Mouse (Mus musculus): ENCODE measurements around the gene Ncoa5. TPM values are rescaled to one million over a fixed set of nuclear protein-coding genes. Genes with fewer than 3 reads are reported as not detected.

Ncoa5 gene
- polyA plus RNA-seq, 1 experiment from 2014 or later: 36.0 TPM

- WGBS (ENCODE audit: insufficient replicate concordance): 38% methylated on average over 13 of the region's 13 CpGs
- Histone ChIP-seq H3K4me2 (no peak overlapping the region), H3K4me3 (ENCODE audit: low read depth, low read length) (no peak overlapping the region), H3K4me1 (ENCODE audit: control insufficient read depth, insufficient read depth, low read length) (peaks cover 5% of the 10 kb centered on the region; the same call in 1 of the 2 replicates), H3K27me3 (ENCODE audit: control insufficient read depth, insufficient read depth, low read length) (peaks cover 68% of the 10 kb centered on the region), H3K9ac (ENCODE audit: low read depth, low read length) (no peak overlapping the region), H3K36me3 (ENCODE audit: control insufficient read depth, insufficient read depth, low read length) (no peaks in the 10 kb centered on the region), H3K9me3 (replicated peaks; ENCODE audit: control insufficient read depth, low read length) (no peaks in the 10 kb centered on the region), H3K27ac (ENCODE audit: low read depth, low read length) (no peak overlapping the region)
- ATAC-seq (replicated peaks; ENCODE audit: insufficient number of reproducible peaks, low FRiP score, low TSS enrichment): no peak
Observed at GRCm38 (mm10) chr2:164952448-164952847, 82.2 kb downstream of the Ncoa5 start.

GRCm38 (mm10) chr2:164951745-164952144 is 82.9 kb downstream of the Ncoa5 start:
- no peak overlapping the region for H3K4me2 ChIP-seq
- no peaks in the 10 kb centered on the region for H3K9me3 ChIP-seq (replicated peaks; ENCODE audit: control insufficient read depth, low read length)
- H3K27me3 ChIP-seq (ENCODE audit: control insufficient read depth, insufficient read depth, low read length): peaks cover 75% of the 10 kb centered on the region
- peaks cover 5% of the 10 kb centered on the region; the same call in 1 of the 2 replicates for H3K4me1 ChIP-seq (ENCODE audit: control insufficient read depth, insufficient read depth, low read length)
- H3K4me3 ChIP-seq (ENCODE audit: low read depth, low read length): no peak overlapping the region
- no peaks in the 10 kb centered on the region for H3K36me3 ChIP-seq (ENCODE audit: control insufficient read depth, insufficient read depth, low read length)
- no peak for ATAC-seq (replicated peaks; ENCODE audit: insufficient number of reproducible peaks, low FRiP score, low TSS enrichment)
- WGBS (ENCODE audit: insufficient replicate concordance): 81% methylated on average over 4 of the region's 4 CpGs
- no peak overlapping the region for H3K9ac ChIP-seq (ENCODE audit: low read depth, low read length)
- no peak overlapping the region for H3K27ac ChIP-seq (ENCODE audit: low read depth, low read length)

GRCm38 (mm10) chr2:164950501-164950900 is 84.2 kb downstream of the Ncoa5 start:
- Histone ChIP-seq H3K27ac (ENCODE audit: low read depth, low read length) (no peak overlapping the region), H3K4me2 (no peak overlapping the region), H3K36me3 (ENCODE audit: control insufficient read depth, insufficient read depth, low read length) (no peaks in the 10 kb centered on the region), H3K9me3 (replicated peaks; ENCODE audit: control insufficient read depth, low read length) (no peaks in the 10 kb centered on the region), H3K4me3 (ENCODE audit: low read depth, low read length) (no peak overlapping the region), H3K4me1 (ENCODE audit: control insufficient read depth, insufficient read depth, low read length) (peaks cover 5% of the 10 kb centered on the region; the same call in 1 of the 2 replicates), H3K9ac (ENCODE audit: low read depth, low read length) (no peak overlapping the region), H3K27me3 (ENCODE audit: control insufficient read depth, insufficient read depth, low read length) (peaks cover 72% of the 10 kb centered on the region)
- 22% methylated on average over 13 of the region's 13 CpGs for WGBS (ENCODE audit: insufficient replicate concordance)
- no peak for ATAC-seq (replicated peaks; ENCODE audit: insufficient number of reproducible peaks, low FRiP score, low TSS enrichment)

Other genes starting within 250 kb of the Ncoa5 start
- gene Snx21, start 249.0 kb downstream of the Ncoa5 start, polyA plus RNA-seq (2014; fragmentation: Nextera tagmentation; extraction: Ambion mirVana): 25.1 and 27.2 TPM in 2 replicates
- 15.1 and 16.8 TPM in 2 replicates for gene Acot8, start 230.0 kb downstream of the Ncoa5 start, polyA plus RNA-seq (2014; fragmentation: Nextera tagmentation; extraction: Ambion mirVana)
- gene Zswim3, start 229.8 kb downstream of the Ncoa5 start, polyA plus RNA-seq (2014; fragmentation: Nextera tagmentation; extraction: Ambion mirVana): 7.2 and 7.4 TPM in 2 replicates
- 11.4 and 11.7 TPM in 2 replicates for gene Zswim1, start 212.2 kb downstream of the Ncoa5 start, polyA plus RNA-seq (2014; fragmentation: Nextera tagmentation; extraction: Ambion mirVana)
- 0.30 TPM in 1 of 2 replicates, not detected in the other for gene Spata25, start 206.3 kb downstream of the Ncoa5 start, polyA plus RNA-seq (2014; fragmentation: Nextera tagmentation; extraction: Ambion mirVana)
- gene Ctsa, start 202.0 kb downstream of the Ncoa5 start, polyA plus RNA-seq (2014; fragmentation: Nextera tagmentation; extraction: Ambion mirVana): 143 and 149 TPM in 2 replicates
- 41.9 and 43.2 TPM in 2 replicates for gene Neurl2, start 201.4 kb downstream of the Ncoa5 start, polyA plus RNA-seq (2014; fragmentation: Nextera tagmentation; extraction: Ambion mirVana)
- 10.4 and 10.8 TPM in 2 replicates for gene Pltp, start 177.2 kb downstream of the Ncoa5 start, polyA plus RNA-seq (2014; fragmentation: Nextera tagmentation; extraction: Ambion mirVana)
- gene Pcif1, start 155.6 kb downstream of the Ncoa5 start, polyA plus RNA-seq (2014; fragmentation: Nextera tagmentation; extraction: Ambion mirVana): 50.1 and 54.8 TPM in 2 replicates
- 8.8 and 8.9 TPM in 2 replicates for gene Zfp335, start 123.1 kb downstream of the Ncoa5 start, polyA plus RNA-seq (2014; fragmentation: Nextera tagmentation; extraction: Ambion mirVana)
- 0.16 and 0.46 TPM in 2 replicates for gene Mmp9, start 94.1 kb downstream of the Ncoa5 start, polyA plus RNA-seq (2014; fragmentation: Nextera tagmentation; extraction: Ambion mirVana)
- gene Slc12a5, start 74.1 kb downstream of the Ncoa5 start, polyA plus RNA-seq (2014; fragmentation: Nextera tagmentation; extraction: Ambion mirVana): 1.0 and 1.6 TPM in 2 replicates
- 9.6 and 9.7 TPM in 2 replicates for gene Cd40, start 20.8 kb upstream of the Ncoa5 start, polyA plus RNA-seq (2014; fragmentation: Nextera tagmentation; extraction: Ambion mirVana)
- not detected in 2 replicates for gene 1700025C18Rik, start 55.9 kb upstream of the Ncoa5 start, polyA plus RNA-seq (2014; fragmentation: Nextera tagmentation; extraction: Ambion mirVana)
- gene Cdh22, start 200.0 kb upstream of the Ncoa5 start, polyA plus RNA-seq (2014; fragmentation: Nextera tagmentation; extraction: Ambion mirVana): 0.06 and 0.16 TPM in 2 replicates